Mouse (Mus musculus): ENCODE measurements at regions not wholly inside any gene's neighbourhood (a gene's known extent, or its start where the extent isn't known, plus 50 kb on each side); places are given as distances from the start of the nearest gene placed in this dataset.

DNA sequence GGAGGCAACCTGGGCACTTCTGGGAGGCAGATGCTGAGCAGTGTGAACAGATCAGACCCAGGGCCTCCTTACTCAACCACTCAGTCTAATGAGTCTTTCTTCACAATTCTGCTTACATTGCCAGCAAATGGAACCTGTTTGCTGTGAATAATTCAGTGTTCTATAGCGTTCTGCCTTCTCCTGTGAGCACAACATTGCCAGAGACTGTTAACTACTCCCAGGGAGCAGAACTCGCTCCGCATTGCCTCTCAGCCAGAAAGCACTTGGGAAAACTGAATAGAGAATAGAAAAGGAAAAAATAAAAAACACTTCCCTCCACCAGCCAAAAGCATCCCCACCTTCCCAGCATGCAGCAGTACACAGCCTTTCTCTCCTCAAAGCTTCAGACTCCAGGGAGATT, 51.5 kb downstream of the Aym1 start:
- no peak for DNase-seq (ENCODE audit: extremely low spot score, low spot score)

DNA sequence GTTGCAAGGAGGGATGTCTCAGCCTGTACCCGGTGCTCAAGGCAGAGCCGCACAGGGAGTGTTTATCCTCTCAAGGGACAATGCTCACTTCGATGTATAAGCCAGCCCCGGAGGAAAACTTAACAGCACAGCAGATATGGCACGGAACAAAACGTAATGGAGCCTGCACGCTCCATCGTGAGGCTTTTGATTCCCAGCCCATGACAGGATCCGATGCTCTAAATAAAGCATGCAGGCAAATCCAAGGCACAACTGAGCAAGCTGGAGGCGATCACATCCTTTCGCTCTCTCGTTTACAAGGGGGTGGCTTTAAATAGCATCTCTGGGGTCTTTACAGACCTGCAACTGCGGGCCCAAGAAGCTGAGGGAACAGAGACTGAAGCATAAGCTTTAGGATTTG, 53.9 kb downstream of the Aym1 start:
- DNase-seq (ENCODE audit: extremely low spot score, low spot score): no peak

DNA sequence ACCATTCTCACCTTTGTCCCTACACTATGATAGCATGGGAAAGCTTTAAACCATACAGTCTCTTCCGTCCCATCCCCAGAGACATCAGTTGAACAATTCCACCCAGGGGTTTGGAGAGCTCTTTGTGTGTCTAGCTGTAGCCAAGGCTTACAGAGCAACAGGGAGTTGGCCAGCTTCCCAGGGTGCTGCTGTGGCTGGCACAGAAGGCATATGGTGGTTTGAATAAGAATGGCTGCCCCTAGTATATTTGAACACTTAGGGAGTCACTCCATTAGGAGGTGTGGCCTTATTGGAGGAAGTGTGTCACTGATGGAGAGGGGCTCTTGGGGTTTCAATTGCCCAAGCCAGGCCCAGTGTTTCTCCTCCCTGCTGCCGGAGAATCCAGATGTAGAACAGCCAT, 57.5 kb downstream of the Aym1 start:
- no peak for DNase-seq (ENCODE audit: extremely low spot score, low spot score)

DNA sequence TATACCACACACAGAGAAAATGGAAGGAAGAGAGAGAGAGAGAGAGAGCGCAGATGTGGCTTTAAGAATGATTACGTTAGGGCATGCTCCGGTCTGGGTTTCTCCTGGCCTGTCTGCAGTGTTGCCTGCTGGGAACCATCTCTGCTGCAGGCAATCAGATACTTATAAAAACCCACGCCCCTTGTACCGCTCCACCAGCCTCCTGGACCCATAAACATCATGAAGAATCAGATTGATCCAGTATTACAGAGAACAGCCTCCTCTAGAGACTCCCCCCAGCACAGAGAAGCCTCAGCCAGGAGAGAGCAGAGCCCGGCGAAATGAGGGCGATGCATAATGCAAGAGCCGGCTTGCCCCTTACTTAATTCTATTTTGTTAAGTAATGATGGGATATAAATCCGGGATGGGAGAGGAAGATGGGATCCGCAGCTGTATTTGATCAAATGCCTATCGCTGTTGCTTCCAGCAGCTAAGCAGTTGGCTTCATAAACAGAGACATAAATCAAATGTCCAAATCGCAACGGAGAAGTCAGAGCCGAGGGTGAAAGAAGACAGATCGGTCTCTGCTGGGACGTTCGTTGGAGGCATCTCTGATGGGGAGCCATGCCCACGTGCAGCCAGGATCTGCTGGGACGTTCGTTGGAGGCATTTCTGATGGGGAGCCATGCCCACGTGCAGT, 61.4 kb downstream of the Aym1 start:
- DNase-seq (ENCODE audit: extremely low spot score, low spot score): peak; percentile 14

DNA sequence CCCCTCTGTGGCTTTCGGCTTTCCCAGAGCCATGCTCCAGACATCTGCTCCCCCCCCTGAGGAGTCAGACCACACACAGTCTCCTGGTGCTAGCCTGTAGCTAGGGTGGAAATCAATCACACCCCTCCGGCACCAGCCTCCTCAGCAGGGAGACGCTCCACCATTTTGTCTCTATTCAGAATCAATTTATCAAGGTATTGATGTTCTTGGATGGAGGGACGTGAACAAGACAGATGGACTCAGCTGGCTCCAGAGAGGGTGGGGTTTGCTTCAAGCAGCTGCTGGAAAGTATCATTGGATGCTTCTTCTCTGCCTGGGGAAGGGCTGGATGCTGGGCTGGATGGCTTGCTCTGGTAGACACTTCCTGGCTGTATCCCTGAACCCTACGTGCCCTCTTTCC, 63.5 kb downstream of the Aym1 start:
- DNase-seq (ENCODE audit: extremely low spot score, low spot score): peak; percentile 58

DNA sequence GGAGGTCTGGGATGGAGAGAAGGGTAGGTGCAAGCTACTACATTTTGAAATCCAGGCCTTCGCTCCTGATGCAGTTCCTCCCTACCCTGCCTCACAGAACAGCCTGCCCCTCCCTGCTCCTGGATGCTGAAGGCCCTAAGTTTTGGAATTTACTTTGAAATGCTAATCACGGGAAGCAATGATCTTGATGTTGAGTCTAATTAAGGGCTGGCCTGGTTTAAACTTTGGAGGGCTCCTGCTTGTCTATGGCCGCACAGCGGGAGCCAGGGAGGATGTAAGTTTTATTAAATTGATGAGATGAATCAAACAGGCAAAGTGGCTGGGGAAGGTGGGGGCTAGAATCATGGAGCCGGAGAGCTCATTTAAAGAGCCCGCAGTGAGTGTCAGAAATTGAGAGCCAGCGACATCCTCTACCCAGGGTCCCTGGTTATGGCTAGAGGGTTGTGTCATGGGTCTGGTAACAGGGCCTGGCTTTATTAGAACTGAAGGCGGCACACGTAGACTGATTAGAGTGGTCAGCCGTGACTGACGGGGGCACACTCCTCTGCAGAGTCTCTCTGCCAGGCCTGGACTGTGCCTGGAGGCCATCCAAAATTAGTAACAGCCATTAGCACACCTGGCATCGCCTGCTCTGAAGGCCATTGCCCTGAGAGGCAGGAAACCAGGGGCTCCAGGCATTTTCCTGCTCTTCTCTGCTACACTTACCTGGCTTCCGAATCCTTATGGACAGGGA, 65.1 kb downstream of the Aym1 start:
- DNase-seq (ENCODE audit: extremely low spot score, low spot score): no peak

DNA sequence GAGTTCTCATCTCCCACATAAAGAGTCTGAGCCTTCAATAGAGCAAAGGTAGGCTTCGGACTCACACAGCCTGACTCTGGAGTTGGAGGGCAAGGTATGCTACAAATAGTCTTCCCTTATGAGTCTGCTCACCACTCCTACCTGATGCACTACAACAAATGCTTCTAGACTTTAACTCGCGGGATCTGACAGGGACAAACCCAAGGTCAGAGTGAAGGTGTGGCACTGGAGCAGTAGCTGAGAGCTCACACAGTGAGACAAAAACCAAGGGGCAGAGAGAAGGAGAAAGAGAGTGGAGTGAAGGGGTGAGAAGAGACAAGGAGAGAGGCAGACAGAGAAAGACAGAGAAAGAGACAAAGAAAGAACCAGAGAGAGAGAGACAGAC, 65.6 kb downstream of the Aym1 start:
- no peak for DNase-seq (ENCODE audit: extremely low spot score, low spot score)

DNA sequence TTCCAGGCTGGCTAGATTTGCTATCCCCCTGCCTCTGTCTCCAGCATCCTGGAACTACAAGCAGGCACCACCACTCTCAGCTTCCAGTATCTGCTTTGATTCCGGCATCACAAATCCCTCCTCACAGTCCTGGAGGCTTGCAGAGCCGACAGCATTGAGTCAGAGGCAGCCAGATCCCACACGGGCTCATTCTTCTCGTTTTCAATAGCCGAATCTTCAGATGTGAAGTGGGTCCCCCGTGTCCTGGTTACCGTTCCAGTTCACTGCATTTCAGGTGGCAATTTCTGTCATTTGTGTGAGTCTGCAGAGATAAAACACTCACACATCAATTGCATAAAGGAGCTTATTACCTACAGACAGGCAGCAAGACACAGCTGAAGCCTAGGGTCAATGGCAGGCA, 62.4 kb upstream of the Wscd2 start:
- no peak for DNase-seq (ENCODE audit: extremely low spot score, low spot score)

DNA sequence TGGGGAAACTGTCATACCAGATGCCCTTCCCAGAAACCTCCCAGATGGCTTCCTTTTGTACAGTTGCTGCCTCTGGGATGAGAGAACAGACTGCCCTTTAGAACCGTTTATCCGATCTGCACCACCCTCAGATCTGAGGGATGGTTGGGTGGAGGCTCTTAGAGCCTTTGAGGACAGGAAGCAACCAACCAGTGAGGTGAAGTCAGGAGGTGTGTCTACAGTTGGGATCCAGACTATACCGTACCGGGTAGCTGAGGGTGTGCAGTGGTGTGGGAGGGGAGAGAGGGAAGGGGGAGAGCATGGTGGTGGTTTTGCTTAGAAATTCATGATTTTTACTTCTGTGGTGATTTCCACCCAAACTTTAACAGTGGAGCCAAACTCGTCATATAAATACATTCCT, 58.8 kb upstream of the Wscd2 start:
- DNase-seq (ENCODE audit: extremely low spot score, low spot score): no peak

DNA sequence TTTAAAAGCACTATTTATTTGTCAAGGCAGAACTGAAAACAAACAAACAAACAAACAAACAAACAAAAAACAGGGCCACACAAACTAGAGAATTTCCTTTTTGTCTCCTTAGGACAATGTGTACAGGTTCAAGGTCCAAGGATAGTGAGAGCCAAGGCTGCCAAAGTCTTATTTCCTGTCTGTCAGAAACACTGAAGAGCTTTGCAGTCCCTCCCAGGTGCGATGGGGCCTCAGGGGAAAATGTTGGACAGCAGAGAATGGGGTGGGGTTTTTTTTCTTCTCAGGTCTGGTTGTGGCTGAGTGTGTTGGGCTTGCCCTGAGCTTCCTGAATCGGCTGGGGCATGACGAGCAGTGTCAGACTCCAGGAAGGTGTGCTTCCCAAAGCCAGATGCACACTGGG, 53.1 kb upstream of the Wscd2 start:
- no peak for DNase-seq (ENCODE audit: extremely low spot score, low spot score)
